Mouse (Mus musculus): ENCODE measurements around the gene Ammecr1.

Ammecr1 gene

DNA sequence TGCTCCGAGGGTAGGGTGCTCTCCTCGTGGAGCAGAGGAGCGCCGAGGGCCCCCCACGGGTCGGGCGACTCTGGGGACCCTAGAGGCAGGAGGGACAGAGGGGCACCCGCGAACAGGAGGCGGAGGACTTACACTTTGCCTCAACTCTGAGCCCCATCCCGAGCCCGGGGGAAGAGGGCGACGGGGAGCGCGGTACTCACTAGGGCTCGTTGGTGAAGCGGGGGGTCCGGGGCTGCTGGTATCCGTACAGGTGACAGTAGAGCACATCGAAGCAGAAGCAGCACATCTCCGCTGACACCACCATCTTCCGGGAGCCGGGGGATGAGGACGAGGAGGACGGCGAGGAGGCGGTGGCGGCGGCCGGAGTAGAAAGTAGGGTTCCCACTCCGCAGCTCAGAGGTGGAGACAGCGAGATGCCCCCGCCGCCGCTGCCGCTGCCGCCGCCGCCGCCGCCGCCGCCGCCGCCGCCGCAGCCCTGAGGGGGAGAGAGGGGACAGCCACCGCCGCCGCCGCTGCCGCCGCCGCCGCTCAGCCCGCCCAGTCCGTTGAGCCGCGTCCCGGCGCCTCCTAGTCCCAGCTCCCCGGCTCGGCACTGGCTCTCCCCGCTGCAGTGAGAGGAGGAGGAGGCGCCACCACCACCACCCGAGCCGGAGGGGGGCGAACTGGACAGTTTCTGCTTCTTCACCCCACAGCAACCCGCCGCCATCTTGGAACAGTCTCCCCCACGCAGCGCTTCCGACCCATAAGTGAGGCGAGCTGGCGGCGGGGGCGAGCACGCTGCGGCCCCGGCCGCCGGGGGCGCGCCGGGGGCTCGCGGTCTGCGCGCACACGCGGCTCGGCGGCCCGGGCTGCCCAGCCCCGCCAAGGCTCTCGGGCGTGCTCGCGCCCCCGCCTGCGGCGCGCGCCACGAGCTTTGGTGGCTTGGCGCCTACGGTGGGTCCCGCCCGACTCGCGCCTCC lies at the start of gene Ammecr1:
Gene Ammecr1 (minus strand): TSS at position 721 of the 959 bp plus-strand sequence.
- peak; percentile 64 for DNase-seq

DNA sequence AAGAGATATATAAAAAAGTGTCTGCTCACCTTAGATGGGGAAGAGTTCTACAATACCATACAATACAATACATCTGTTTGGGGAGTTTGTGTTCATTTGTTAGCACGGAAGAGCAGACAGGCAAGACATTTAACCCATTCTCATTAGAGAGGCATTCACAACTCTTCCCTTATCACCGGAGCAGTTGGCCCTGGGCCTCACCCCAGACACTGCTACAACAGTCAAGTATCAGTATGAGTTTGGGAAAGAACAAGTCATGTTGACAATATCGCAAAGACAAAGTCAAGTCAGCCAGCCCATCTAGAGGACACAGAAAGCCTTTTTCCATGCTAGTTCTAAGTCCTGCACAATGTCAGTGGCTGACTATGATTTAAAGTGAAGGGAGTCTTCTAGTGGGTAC lies 47.6 kb upstream of the Ammecr1 start:
- DNase-seq: no peak

DNA sequence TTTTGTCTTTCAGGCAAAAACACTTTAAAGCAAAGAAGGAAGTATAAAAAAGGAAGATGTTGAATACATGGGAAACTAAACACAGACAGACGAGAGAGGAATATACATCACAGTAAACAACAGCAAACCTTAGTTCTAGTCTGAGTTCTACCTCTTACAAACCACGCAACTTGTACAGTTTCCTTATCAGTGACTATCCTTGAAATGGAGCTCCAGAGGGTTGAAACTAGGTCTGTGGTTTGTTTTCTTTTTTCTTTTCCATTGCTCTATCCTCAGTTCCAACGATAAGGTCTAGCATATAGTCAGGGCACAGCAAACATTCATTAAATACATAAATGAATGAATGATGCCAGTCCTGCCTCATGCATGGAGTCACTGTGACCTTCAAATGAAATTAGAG lies 45.8 kb upstream of the Ammecr1 start:
- DNase-seq: no peak

DNA sequence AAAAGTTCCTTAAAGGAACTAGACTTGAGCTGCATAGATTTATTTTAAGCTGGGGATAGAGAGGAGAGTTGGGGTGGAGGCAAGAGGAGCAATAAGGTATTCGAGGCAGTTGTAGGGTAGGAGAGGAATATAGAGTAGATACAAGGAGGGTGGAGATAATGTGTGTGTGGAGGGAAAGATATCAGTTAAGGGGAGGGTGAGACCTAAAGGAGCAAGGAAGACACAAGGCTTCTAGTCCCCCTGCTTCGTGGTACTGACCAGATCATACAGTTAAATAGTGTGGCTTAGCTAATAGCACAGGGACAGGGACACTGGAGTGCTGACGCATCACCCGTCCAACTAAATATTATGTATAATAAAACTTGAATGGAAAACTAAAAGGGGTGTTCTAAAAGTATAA lies 45.3 kb upstream of the Ammecr1 start:
- no peak for DNase-seq

DNA sequence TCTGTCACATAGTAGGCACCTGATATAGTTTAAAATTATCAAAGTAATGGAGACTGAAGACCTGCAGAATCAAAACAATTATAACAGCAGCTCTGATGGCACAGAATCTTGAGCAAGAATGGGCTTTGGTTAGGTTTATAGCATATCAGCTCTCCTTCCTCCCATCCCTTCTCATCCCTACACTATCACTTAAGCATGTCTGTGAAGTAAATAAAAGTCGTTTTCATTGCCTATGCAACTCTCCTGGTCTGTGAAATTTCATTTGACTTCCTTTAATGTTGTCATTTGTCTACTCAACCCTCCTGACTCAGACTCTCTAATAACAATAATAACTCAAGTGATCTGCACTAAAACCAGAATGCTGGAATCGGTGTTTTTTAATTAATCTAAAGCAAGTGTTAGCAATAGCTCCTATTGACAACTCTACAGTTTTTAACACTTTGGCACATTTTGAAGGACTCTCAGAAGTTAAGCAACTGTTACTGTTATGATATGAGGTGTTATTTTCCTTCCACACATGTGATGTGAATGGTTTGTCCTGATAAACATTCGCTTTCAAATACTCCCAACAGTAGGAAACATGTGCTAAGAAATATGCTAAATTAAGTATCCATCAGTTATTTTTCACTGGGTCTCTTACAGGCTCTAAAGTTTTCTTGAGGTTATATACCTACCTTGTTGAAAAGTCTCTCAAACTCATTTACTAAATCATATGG lies 37.8 kb upstream of the Ammecr1 start:
- no peak for DNase-seq

DNA sequence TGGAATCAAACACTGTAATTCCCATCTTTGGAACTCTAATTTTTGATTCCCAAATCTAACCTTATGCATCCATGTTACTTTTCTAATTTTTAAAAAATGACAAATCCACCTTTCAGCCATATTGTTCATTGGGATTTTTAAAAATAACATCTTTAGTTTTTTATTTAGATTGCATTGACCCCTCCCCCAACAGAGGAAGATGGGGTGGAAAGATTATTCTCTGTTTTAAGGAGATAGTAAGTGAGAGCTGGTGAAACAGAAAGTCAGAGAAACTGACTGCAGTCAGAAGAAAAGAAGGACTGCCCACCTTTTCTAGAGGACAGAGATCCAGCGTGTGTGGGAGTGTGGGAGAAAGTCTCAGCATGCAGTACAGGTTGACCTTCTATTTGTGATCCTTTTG lies 30.7 kb upstream of the Ammecr1 start:
- DNase-seq: no peak

DNA sequence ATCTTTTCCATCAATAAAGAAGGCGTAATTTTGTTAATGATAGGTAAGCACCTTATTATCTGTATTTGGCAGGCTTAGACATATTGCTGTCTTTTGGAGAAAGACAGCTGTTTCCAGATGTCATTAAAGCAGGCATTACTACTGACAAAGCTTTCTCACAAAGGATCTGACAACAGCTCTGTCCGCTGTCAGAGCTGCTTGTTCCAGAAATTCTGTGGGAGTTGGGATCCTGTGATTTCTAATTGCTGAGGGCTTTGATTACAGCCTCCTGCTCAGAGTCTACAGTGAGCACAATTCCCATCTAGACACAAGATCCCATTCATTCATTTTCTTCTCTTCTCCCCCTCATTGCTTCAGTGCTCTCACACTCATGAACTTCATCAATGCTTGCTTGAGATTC lies 28.0 kb upstream of the Ammecr1 start:
- no peak for DNase-seq

DNA sequence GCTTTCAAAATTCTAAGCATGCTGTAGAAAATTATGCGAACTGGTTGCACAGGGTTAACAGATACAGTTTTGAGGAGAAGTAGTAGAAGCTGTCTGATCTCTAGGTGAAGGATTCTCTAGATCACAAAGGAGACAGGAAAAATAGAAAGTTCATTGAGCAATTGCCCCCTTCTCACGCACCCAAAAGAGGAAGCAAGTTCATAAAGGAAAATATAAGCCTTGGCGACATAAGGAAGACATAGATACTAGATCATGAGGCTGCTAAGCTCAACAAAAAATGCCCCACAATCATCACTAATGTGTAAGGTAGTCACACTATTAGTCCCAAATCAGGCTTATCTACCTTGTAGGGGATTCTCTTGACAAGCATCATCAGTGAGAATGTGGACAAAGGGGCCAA lies 17.6 kb upstream of the Ammecr1 start:
- no peak for DNase-seq

DNA sequence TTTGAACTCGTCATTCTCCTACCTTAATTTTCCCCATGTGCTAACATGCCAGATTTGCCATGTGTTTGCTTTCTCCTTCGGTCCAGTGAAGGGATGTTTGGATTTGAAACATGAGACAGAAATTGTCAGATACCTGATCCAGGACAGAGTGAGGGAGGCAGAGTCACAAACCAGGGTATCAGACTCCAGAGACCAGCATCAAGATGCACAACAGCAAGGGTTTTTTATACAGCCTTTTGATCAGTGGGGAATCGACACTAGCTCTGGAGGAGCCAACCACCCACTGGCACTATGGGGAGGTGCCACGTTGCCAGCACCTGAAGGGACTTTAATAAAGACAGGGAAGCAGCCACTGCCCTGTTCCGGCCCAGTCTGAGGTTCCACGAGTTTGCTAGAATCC lies 17.1 kb upstream of the Ammecr1 start:
- DNase-seq: no peak

DNA sequence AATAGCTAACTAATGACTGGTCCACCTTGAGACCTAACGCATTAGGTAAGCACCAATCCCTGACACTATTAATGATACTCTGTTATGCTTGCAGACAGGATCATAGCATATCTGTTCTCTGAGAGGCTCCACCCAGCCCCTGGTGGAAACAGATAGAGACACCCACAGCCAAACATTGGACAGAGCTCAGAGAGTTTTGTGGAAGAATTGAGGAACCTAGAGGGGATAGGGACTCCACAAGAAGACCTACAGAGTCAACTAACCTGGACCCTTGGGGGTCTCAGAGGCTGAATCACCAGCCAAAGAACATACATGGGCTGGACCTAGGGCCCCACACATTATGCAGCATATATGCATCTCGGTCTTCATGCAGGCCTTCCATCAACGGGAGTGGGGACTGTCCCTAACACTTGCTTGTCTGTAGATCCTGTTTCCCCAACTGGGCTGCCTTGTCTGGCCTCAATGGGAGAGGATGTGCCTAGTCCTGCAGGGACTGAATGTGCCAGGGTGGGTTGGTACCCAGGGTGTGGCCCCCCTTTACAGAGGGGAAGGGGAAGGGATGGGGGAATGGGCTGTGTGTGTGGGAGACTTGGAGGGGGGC lies 15.1 kb upstream of the Ammecr1 start:
- DNase-seq: no peak

DNA sequence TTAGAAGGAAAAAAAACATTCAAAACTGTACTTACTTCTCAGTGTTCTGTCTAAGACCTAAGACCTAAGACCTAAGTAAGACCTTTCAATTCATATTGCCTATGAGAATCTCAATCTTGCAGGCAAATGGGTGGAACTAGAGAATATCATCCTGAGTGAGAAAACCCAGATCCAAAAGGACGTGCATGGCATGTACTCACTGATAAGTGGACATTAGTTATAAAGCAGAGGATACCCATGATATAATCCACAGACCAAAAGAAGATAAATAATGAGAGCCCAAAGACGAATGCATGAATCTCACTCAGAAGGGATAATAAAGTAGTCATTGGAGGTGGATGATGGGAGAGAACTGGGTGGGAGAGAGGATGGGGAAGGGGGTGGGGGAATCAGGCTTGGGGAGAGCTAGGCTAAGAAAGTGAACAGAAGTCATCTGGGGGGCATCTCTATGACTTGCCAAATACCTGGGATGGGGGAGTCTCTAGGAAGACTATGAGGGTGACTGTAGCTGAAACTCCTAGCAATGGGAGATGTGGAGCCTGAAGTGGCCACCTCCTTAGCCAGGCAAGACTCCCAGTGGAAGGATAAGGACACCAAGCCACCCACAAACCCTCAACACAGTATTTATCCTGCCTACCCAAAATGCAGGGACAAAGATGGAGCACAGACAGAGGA lies 14.5 kb upstream of the Ammecr1 start:
- no peak for DNase-seq

DNA sequence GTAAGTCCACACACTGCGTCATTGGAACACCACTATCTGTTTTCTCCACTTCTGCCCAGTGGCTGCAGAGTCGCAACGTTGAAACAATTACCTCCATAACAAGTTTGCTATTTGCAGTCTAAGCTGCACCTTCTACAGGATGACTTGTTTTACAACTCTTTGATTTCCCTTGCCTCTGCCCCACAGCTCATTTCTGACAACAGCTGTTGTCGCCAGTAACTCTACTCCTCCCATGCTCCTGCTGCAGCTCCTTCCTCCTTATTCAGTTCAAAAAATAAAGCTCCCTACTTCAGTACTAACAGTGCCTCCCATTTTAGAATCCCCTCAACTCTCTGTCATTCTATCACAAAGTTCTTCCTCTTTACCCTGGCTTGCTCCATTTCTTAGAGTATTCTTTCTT lies 12.7 kb upstream of the Ammecr1 start:
- DNase-seq: no peak

DNA sequence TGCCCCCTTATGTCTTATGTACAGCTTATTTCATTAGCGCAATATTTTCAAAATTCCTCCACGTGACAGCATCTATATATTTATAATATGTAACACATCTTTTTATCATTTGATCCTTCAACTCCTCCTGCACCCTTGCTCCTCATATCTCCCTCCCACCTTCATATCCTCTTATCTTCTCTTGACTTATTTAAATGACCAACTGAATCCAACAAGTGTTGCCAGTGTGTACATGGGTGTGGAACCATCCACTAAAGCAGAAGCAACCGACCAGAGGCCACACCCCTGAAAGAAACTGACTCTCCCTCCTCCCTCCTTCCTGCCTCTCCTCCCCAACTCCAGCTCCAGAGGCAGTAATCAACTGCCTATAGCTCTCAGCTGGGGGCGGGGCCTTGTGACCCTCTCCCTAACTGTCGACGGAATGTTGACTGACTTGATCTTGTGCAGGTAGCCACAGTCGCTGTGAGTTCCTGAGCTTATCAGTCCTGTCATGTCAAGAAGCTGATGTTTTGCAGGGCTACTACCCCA lies 6.0 kb upstream of the Ammecr1 start:
- no peak for DNase-seq

DNA sequence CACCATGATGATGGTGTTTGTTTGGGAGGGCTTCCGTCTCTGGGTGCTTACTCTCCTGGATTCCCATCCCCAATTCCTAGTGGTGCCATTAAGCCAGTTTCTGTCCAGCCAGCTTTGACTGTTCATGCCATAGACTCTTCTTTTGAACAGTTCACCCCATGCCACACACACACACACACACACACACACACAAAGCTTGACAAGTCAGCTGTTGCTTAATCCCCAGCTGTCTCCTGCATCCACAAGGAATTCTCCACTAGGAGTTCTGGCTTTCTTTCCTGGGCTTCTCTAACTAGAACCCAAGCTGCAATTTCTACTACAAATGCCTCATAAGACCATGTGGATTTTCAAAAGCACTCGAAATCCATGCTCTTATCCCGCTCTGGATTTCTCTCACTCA lies 5.2 kb upstream of the Ammecr1 start:
- no peak for DNase-seq

DNA sequence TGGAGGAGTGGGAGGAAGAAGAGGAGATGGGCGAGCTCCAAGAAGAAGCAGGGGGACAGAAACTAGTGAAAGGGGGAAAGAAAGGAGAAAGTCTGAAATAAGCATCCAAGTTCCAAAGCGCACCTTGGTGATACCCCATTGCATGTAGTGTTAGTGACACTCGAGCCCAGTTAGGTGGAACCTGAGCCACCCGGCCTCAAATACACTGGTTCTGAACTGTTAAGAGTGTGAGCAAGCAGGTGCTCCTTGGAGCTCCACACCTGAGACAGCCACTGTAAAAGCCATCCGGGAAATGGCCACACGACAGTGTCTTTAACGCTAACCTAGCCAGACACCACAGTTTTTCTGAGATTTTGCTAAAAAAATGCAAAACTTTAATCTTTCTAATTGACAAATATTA lies 539 bp upstream of the Ammecr1 start:
- no peak for DNase-seq

DNA sequence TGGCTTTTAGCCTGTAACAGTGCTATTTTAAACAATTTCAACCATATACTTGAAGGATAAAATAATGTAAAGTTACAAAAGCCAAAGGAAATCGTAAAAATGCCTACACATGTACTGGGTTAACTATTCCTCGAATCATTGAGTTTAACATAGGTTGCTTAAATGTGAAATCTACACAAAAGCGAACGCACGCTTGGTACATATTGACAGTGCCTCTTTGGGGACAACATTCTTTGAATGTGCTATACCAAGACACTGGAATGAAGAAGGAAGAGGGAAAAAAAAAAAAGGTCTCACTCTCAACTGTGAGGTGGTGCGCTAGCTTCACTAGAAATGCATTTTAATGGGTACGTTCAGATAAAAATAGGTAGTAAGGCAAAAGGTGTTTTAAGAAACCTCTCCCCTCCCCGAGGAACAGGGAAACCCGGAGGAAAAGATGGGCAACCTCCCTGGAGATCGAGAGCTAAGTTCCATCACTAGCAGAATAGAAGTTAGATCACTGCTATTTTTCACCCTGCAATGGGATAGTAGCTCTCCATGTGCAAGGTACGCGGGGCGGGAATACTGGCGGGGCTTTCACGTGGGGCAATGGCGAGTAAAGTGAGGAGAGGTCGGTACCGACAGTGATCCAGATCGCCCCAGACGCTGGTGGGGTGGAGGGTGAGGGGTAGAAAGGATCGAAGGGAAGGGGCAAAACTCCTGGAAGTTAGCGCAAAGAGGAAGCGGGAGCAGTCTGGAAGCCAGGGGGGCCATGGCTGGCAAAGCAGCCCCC lies 1.1 kb downstream of the Ammecr1 start:
- peak; percentile 1 for DNase-seq

DNA sequence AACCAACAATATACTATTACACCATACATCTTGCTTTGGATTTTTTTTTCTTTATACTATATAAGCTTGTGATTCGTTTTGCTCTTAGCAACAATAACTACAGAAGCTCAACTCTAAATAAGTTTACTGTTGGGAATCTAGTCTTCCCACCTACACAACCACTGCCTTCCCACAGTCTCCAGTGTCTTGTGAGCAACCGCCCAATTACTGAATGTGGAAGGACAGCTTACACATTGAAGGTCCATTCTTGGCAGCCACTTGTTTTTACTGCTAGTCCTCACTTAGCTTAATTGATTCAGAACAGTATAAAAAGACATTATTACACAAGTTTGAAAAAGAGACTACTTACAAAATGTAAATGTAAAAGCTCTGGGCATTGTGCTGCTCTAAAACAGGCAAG lies 6.1 kb downstream of the Ammecr1 start:
- DNase-seq: no peak

DNA sequence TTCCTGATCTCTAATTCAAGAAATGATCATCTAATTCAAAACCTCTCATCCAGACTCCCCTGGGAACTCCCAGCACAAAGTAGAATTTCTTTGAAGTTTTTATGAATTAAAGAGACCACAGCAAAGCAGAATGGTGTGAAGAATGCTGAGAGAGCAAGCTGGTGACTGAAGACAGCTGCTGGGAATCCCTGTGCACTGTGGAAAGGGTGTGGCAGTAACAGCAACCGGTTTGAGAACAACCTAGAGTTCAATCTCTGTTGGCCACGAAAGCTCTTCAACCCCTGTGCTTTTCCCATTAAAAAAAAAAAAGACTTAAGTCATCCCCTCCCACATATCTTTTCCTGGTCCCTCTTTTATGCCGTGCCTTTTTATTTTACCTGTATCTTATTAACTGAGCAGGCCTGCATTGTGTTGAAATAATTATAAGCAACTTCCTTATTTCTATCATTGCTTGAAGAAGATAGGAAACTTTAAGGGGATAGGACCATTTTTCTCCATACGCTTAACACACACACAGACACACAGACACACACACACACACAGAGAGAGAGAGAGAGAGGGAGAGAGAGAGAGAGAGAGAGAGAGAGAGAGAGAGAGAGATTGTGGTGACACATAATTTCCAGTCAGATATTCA lies 6.7 kb downstream of the Ammecr1 start:
- DNase-seq: no peak

DNA sequence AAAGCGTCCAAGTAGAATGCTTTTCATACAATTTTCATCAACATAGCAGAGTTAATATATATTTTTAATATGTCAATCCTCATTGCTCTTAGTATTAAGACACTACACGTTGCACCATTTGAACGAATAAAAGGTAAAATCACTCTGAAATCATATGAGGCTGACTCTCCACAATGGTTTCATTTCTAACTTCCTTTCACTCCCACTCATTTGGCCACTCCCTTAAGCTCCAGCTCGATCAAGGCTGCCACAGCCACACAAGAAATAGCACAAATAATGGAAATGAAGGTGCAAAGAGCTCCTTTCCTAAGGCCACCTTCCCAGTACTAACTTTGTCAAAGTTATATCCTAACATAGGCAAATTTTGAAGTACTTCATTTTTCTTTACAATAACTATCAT lies 38.1 kb downstream of the Ammecr1 start:
- no peak for DNase-seq

DNA sequence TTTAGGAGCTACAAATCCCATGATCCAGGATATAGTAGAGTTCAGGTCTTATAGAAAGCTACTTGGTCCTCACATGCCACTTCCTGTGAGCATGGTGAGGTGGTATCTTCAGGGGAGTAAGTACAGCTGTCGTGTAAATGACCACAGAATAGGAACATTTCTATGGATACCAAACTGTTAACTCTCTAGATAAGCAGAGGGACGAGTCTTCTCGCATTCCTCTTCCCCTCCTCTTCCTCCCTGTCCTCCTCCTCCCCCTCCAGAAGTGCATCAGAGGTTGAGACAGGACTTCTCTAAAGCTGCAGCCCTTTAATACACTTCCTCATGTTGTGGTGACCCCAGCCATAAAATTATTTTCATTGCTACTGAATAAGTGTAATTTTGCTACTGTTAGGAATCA lies 49.1 kb downstream of the Ammecr1 start:
- no peak for DNase-seq

DNA sequence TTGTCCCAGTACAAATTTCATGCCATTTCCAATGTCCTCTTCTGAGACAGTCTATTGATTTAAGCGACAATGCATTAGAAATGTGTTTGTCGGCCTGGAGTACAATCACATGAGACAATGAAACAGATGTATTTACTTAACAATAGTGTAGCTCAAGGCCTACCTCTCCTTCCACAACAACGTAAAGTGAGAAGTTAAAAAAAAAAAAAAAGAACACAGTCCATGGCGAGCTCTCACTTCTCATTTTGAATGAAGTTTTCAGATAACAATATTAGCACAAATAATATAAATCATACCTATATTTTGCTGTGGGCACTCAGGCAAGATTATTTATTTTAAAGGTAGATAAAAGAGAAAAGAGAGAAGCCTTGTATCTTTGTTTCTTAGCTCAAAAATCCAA lies 49.8 kb downstream of the Ammecr1 start:
- DNase-seq: no peak

DNA sequence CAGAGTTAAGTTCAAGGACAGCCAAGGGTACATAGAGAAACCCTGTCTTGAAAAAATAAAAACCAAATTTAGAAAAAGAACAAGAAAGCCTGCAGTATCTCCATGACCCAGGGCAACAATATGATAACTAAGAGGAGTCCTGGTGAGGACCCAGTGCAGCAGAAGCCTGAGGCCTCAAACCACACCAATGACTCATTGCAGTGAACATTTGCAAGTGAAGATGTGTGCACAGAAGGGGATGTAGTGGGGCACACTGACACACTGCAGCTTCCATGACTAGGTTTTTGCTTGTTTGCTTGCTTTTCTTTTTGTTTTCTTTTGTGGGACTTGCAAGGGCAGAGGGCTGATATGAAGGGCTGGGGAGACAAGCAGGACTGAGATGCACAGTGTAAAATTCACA lies 52.3 kb downstream of the Ammecr1 start:
- DNase-seq: no peak

Data from right cerebral cortex, postnatal 4 days (tissue).